Mouse (Mus musculus): ENCODE measurements at regions not wholly inside any gene's neighbourhood (a gene's known extent, or its start where the extent isn't known, plus 50 kb on each side); places are given as distances from the start of the nearest gene placed in this dataset.

DNA sequence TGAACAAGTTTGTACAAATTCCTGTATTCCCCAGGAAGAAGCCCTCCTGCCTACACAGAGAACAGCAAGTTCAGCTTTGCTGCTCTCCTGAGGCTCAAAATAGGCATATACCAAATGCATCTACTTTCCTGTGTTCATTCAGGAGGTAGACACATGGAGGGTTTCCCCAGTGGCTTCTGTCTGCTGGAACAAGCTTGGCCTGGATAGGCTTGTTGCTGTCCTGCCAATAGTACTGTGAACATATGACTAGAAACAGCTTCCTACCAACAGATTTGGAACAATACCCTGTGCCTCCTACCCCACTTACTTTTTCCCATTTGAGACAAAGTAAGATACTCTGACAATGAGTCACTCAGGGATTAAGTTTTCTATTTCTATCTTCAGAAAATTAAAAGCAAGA, 93.8 kb upstream of the Wdpcp start:
- TF ChIP-seq CTCF (IDR thresholded peaks at IDR 0.05; ENCODE audit: extremely low read depth, insufficient read depth, low read length) (no peak), POLR2A (IDR thresholded peaks at IDR 0.05; ENCODE audit: extremely low read depth, insufficient read depth, low read length) (no peak)

Measured in cortical plate, adult 2 months (tissue).